Mouse (Mus musculus): Measurements from ENCODE around the gene Tor1a. TPM values are rescaled to one million over a fixed set of nuclear protein-coding genes. Genes with fewer than 3 reads are reported as not detected.

The Tor1a gene
- 58.1 and 68.0 TPM in 2 replicates for polyA plus RNA-seq (2012; rRNA removed)

GRCm38 (mm10) chr2:30967352-30968327 is at the start of gene Tor1a:
Gene Tor1a, minus strand, starts transcription at chr2:30967933.

GRCm38 (mm10) chr2:30981790-30982513 is 14.2 kb upstream of the Tor1a start, which contains the start of the genes BC005624 and Usp20:
Gene BC005624, minus strand, starts transcription at chr2:30982201.
Gene Usp20, plus strand, starts transcription at chr2:30982279.

GRCm38 (mm10) chr2:30952824-30953490 is 14.8 kb downstream of the Tor1a start, which contains the start of gene Tor1b:
Gene Tor1b, plus strand, starts transcription at chr2:30952959.

GRCm38 (mm10) chr2:30929483-30930045 is 38.2 kb downstream of the Tor1a start, which contains the start of gene Ptges:
Gene Ptges, minus strand, starts transcription at chr2:30929863.

Other genes starting within 250 kb of the Tor1a start
- 9.8 and 14.9 TPM in 2 replicates for gene 1700001O22Rik, start 164.3 kb downstream of the Tor1a start, polyA plus RNA-seq (2012; rRNA removed)
- gene Ntmt1, start 160.1 kb downstream of the Tor1a start, polyA plus RNA-seq (2012; rRNA removed) = 99.7 and 104 TPM in 2 replicates
- gene Asb6, start 137.6 kb downstream of the Tor1a start, polyA plus RNA-seq (2012; rRNA removed) = 73.3 and 81.6 TPM in 2 replicates
- gene Prrx2, start 133.0 kb downstream of the Tor1a start, polyA plus RNA-seq (2012; rRNA removed) = 51.3 and 84.2 TPM in 2 replicates
- 113 and 139 TPM in 2 replicates for gene Ptges, start 38.1 kb downstream of the Tor1a start, polyA plus RNA-seq (2012; rRNA removed)
- 35.4 and 36.1 TPM in 2 replicates for gene Tor1b, start 15.0 kb downstream of the Tor1a start, polyA plus RNA-seq (2012; rRNA removed)
- 11.3 and 20.1 TPM in 2 replicates for gene BC005624, start 14.3 kb upstream of the Tor1a start, polyA plus RNA-seq (2012; rRNA removed)
- 24.8 and 25.8 TPM in 2 replicates for gene Usp20, start 14.3 kb upstream of the Tor1a start, polyA plus RNA-seq (2012; rRNA removed)
- gene Fnbp1, start 174.1 kb upstream of the Tor1a start, polyA plus RNA-seq (2012; rRNA removed) = 50.3 and 53.4 TPM in 2 replicates
- gene Gpr107, start 184.4 kb upstream of the Tor1a start, polyA plus RNA-seq (2012; rRNA removed) = 26.5 and 27.3 TPM in 2 replicates